12 mouse cellular contexts compared by ENCODE assay signal in genomic region chr17:14268001-14268400, GRCm38 (mm10). TPM values are rescaled to one million over a fixed set of nuclear protein-coding genes. Genes with fewer than 3 reads are reported as not detected.
"Had no signal": no experiment of that assay in that cellular context is flagged by ENCODE, and none has a peak within 500 bp of the region (broad histone marks: within the 10 kb centered on the region; RNA-seq: fewer than 3 reads in every experiment).

No protein-coding gene starts in this region.

- DNase-seq: kidney, postnatal 10 days; kidney, postnatal 36 days; layer of hippocampus, postnatal 36 days; lung, adult 18-20 months; lung, postnatal 10 days; lung, postnatal 36 days; retina, postnatal 1 day; right cerebral cortex, postnatal 25 days; thymus, adult 2 months; thymus, postnatal 14 days; thymus, postnatal 4 days had no signal

RNA-seq across cellular contexts. Expression of gene Smoc2, which starts 11.3 kb away (rescaled TPM):
- total RNA-seq: neutrophil, adult 5-6 weeks had no signal
